ENCODE assay signal across 9 mouse cellular contexts in genomic region chr15:103322396-103322795, GRCm38 (mm10). TPM values are rescaled to one million over a fixed set of nuclear protein-coding genes. Genes with fewer than 3 reads are reported as not detected.
DNase-seq lines count a peak whose midpoint lies in the region; ATAC-seq and TF ChIP-seq lines count a peak whose summit lies in the region.
"Had no signal": no experiment of that assay in that cellular context is flagged by ENCODE, and none has a peak within 500 bp of the region (broad histone marks: within the 10 kb centered on the region; RNA-seq: fewer than 3 reads in every experiment).

No protein-coding gene starts in this region.

- peak overlapping the region; percentile 9; the same call in 1 of the 2 replicates for H3K27ac ChIP-seq in testis, adult 2 months (ENCODE audit: control insufficient read depth, insufficient read depth, low read depth, low read length)
- no peak overlapping the region for H3K27ac ChIP-seq in liver, embryonic 12.5 days

- peak overlapping the region; percentile 94 for H3K4me3 ChIP-seq in testis, adult 2 months (ENCODE audit: control insufficient read depth, low read depth, low read length)
- peak overlapping the region; percentile 67 for H3K4me3 ChIP-seq in liver, embryonic 12.5 days

- H3K4me2 ChIP-seq in liver, embryonic 12.5 days, result peak overlapping the region; percentile 96

- WGBS in liver, embryonic 12.5 days (ENCODE audit: insufficient replicate concordance), result 47% methylated on average over 4 of the region's 4 CpGs

- TF ChIP-seq CTCF in testis, adult 2 months (IDR thresholded peaks at IDR 0.05; ENCODE audit: control insufficient read depth, insufficient read depth, insufficient replicate concordance, low read depth, low read length), result no peak

- no peak for TF ChIP-seq POLR2A in testis, adult 2 months (IDR thresholded peaks at IDR 0.05; ENCODE audit: control insufficient read depth, low read depth, low read length)

- peaks cover 1% of the 10 kb centered on the region; the same call in 1 of the 2 replicates for H3K36me3 ChIP-seq in testis, adult 2 months (ENCODE audit: control insufficient read depth, insufficient read depth, low read length)
- peaks cover 29% of the 10 kb centered on the region for H3K36me3 ChIP-seq in liver, embryonic 12.5 days

- H3K9ac ChIP-seq in liver, embryonic 12.5 days, result peak overlapping the region; percentile 79

- no peaks in the 10 kb centered on the region for H3K27me3 ChIP-seq in testis, adult 2 months (ENCODE audit: control insufficient read depth, insufficient read depth, low read length)
- H3K27me3 ChIP-seq in liver, embryonic 12.5 days (replicated peaks), result no peaks in the 10 kb centered on the region; the same call in 1 of the 2 replicates

- no peaks in the 10 kb centered on the region for H3K9me3 ChIP-seq in liver, embryonic 12.5 days (replicated peaks)

- no peak for ATAC-seq in liver, embryonic 12.5 days

- H3K4me1 ChIP-seq in testis, adult 2 months (ENCODE audit: control insufficient read depth, insufficient read depth, low read length), result peaks cover 13% of the 10 kb centered on the region
- peaks cover 62% of the 10 kb centered on the region for H3K4me1 ChIP-seq in liver, embryonic 12.5 days

- peak; percentile 25 for DNase-seq in cerebellum, adult 8-10 months
- DNase-seq in cerebellum, adult 18-20 months, result no peak
- no peak for DNase-seq in testis, postnatal 14 days (ENCODE audit: low spot score)
- DNase-seq in spleen, postnatal 4 days (ENCODE audit: low spot score in 2 of 2), result no peak
- no peak for DNase-seq in gastrocnemius, postnatal 4 days (ENCODE audit: low spot score in 2 of 2)
- DNase-seq in layer of hippocampus, adult 18-20 months (ENCODE audit: low spot score in 2 of 2), result no peak
- DNase-seq: gastrocnemius, postnatal 25 days had no signal

RNA-seq across cellular contexts. Expression of gene Gpr84, which starts 12.0 kb away (rescaled TPM):
- 0.24 and 0.43 TPM in 2 replicates for polyA plus RNA-seq in testis, adult 2 months (2012; rRNA removed)
- 0.75 and 0.78 TPM in 2 replicates for polyA plus RNA-seq in liver, embryonic 12.5 days (2016; fragmentation: Nextera tagmentation; extraction: Ambion mirVana)
- total RNA-seq in gastrocnemius, postnatal 4 days (2021), result under 1 TPM; 0.16 to 0.20 TPM
- under 1 TPM; 0.54 to 0.63 TPM for total RNA-seq in layer of hippocampus, adult 18-20 months (2021)
- total RNA-seq: gastrocnemius, postnatal 25 days had no signal

RNA-seq across cellular contexts. Expression of gene Zfp385a, which starts 17.5 kb away (rescaled TPM):
- 84.7 and 92.7 TPM in 2 replicates for polyA plus RNA-seq in testis, adult 2 months (2012; rRNA removed)
- 7.7 and 8.2 TPM in 2 replicates for polyA plus RNA-seq in liver, embryonic 12.5 days (2016; fragmentation: Nextera tagmentation; extraction: Ambion mirVana)
- 10 to 100 TPM; 62.1 to 70.0 TPM for total RNA-seq in gastrocnemius, postnatal 4 days (2021)
- 10 to 100 TPM; 43.7 to 49.8 TPM for total RNA-seq in layer of hippocampus, adult 18-20 months (2021)

RNA-seq across cellular contexts. Expression of gene Itga5, which starts 44.2 kb away (rescaled TPM):
- polyA plus RNA-seq in testis, adult 2 months (2012; rRNA removed), result 1.1 and 1.4 TPM in 2 replicates
- polyA plus RNA-seq in liver, embryonic 12.5 days (2016; fragmentation: Nextera tagmentation; extraction: Ambion mirVana), result 21.8 and 23.2 TPM in 2 replicates
- total RNA-seq in gastrocnemius, postnatal 4 days (2021), result 10 to 100 TPM; 65.8 to 68.1 TPM
- total RNA-seq in layer of hippocampus, adult 18-20 months (2021), result 1 to 10 TPM; 1.1 to 1.2 TPM

RNA-seq across cellular contexts. Expression of gene Copz1, which starts 49.9 kb away (rescaled TPM):
- 51.6 and 56.8 TPM in 2 replicates for polyA plus RNA-seq in testis, adult 2 months (2012; rRNA removed)
- 246 and 250 TPM in 2 replicates for polyA plus RNA-seq in liver, embryonic 12.5 days (2016; fragmentation: Nextera tagmentation; extraction: Ambion mirVana)
- 10 to 100 TPM; 72.8 to 78.4 TPM for total RNA-seq in gastrocnemius, postnatal 4 days (2021)
- 100 to 1,000 TPM in 1 of 2 experiments, 10 to 100 TPM in 1; 97.0 to 100 TPM for total RNA-seq in layer of hippocampus, adult 18-20 months (2021)

Comparison
In these comparisons a context has a peak if more than half of its experiments do, and no peak if none do; other contexts are left out.
1. RNA of gene Itga5, which starts 44.2 kb away (total RNA-seq): 65.8 to 68.1 TPM in gastrocnemius, postnatal 4 days; 1.1 to 1.2 TPM in layer of hippocampus, adult 18-20 months; every median in the first group is over 10 times any median in the second.